Comparison of ENCODE assay signal across 15 mouse cellular contexts in the genomic region with DNA sequence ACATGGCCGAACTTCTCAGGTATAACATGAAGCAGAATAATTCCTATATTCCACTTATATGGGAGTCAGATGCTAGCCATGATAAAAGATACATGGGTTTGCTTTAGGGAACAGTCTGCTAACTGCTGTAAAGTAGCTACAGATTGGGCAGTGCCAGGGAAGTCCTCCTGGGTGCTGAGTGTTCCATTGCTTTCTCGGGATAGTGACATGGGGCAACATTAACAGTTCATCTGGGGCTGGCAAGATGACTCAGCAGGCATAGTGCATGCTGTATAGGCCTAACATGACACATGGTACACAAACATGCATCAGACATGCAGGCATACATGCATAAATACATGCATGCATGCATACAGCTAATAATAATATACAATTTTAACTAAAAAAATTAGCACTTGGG.
"Had no signal": no experiment of that assay in that cellular context is flagged by ENCODE, and none has a peak within 500 bp of the region (broad histone marks: within the 10 kb centered on the region; RNA-seq: fewer than 3 reads in every experiment).

No protein-coding gene starts in this region.

- H3K27me3 ChIP-seq: neural tube, embryonic 15.5 days; stomach, embryonic 15.5 days had no signal

- DNase-seq: retina, postnatal 1 day; right cerebral cortex, adult 18-20 months; right cerebral cortex, postnatal 14 days; right cerebral cortex, postnatal 25 days; right cerebral cortex, postnatal 4 days; spleen, adult 18-20 months; thymus, adult 18-20 months; thymus, adult 2 months; thymus, postnatal 14 days; thymus, postnatal 25 days; thymus, postnatal 36 days; thymus, postnatal 4 days had no signal

- H3K36me3 ChIP-seq: stomach, embryonic 15.5 days had no signal

- H3K9ac ChIP-seq: neural tube, embryonic 15.5 days; stomach, embryonic 15.5 days had no signal

- H3K4me1 ChIP-seq: neural tube, embryonic 15.5 days; stomach, embryonic 15.5 days had no signal

- H3K9me3 ChIP-seq: neural tube, embryonic 15.5 days; stomach, embryonic 15.5 days had no signal

- H3K4me3 ChIP-seq: neural tube, embryonic 15.5 days; stomach, embryonic 15.5 days had no signal

- H3K4me2 ChIP-seq: neural tube, embryonic 15.5 days; stomach, embryonic 15.5 days had no signal

- H3K27ac ChIP-seq: neural tube, embryonic 15.5 days; stomach, embryonic 15.5 days; stomach, postnatal 0 days had no signal
